Mouse (Mus musculus) left cerebral cortex, postnatal 36 days (tissue): ENCODE data around the gene Odf4. TPM values are rescaled to one million over a fixed set of nuclear protein-coding genes. Genes with fewer than 3 reads are reported as not detected.
"Not testable (repeated sequence)": the region's sequence is repeated elsewhere in the genome, so short reads cannot be mapped to it uniquely, and the experiment has no call there.

ENCODE experiments used
- DNase-seq, 2 experiments: peaks; one replicate each; pipeline ENCODE4 v3.0.0; 2021 to 2022; ENCODE audit warnings: low spot score in 2 of 2, mixed read lengths in 1 of 2
- intact Hi-C: fragments of 180-260 bp; cut with DNase I; formaldehyde crosslinking; loops from one replicate; pipeline ENCODE4 v1.15.1; 2025
- total RNA-seq, 2 experiments: library from RNA; stranded (reverse); gene quantifications; 2 replicates each; pipeline ENCODE4 v1.2.3; 2021

Odf4 gene
- total RNA-seq, result under 1 TPM; 0.47 to 0.70 TPM

GRCm38 (mm10) chr11:68926981-68927380 is at the start of gene Odf4:
Gene Odf4, minus strand, starts transcription at chr11:68927081.
- DNase-seq, result no peak
- intact Hi-C loops, result no loop called here

DNA sequence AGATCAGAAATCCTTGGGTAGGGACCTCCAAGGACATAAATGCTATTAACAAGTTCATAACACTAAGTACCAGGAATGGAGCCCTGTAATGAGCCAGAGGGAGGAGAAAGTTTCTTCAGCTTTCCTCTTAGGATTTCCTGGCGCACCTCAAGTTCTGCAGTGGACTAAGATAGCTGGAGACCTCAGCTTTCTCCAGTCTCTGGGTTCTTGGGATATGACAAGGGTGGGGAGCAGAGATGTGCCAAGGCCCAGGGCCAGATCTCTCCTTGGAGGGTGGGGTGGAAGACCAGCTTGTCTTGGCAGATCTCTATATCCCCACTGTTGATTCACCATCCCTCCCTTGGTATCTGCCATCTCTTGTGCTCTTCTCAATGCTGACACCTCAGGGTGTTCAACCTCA is 48.7 kb upstream of the Odf4 start:
- DNase-seq, result no peak
- intact Hi-C loops, result no loop called here

DNA sequence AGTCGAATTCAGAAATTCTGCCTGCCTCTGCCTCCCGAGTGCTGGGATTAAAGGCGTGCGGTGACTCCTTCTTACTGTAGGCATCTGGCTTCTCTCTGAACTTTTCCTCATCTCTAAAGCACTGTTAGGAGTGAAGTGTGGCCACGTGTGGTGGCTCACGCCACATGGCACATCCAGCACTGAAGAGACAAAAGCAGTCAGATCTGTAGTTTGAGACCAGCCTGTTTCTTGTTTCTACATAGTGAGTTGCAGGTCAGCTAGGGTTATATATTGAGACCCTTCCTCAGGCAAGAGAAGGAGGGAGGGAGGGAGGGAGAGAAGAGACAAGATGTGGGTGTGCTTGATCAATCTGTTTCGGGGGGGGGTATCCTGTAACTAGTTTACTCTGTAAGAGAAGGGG is 48.2 kb upstream of the Odf4 start, which contains the start of gene Rangrf:
Rangrf (minus strand) TSS at position 101 of the 400 bp plus-strand sequence.
- intact Hi-C loops, result no loop called here

DNA sequence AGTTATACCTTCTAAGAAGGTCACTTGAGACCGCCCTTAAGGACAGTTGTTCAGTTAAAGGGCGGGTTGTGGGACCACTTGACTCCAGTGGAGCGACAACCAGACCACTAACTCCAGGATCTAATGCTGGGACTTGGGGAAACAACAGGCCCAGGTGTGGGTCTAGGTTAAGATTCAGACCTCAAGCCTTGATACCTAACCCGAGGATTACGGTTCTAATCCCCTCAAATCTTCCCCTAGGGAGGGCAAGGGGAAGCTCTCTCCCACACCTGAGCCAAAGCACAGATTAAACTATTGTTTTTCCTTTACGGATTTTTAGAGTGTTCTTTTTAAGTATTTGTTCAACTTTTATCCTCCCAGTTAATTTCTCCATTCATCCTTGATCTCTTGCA is 47.2 kb upstream of the Odf4 start:
- no peak for DNase-seq
- intact Hi-C loops, result no loop called here

More for the DNA sequence above, 48.2 kb upstream of the Odf4 start, which contains the start of gene Rangrf:
- DNase-seq, result no peak

- intact Hi-C loops, result not testable (repeated sequence)
- DNase-seq, result peak; percentile 73 to 76
These were observed 46.6 kb upstream of the Odf4 start for GRCm38 (mm10) chr11:68973250-68974058.

DNA sequence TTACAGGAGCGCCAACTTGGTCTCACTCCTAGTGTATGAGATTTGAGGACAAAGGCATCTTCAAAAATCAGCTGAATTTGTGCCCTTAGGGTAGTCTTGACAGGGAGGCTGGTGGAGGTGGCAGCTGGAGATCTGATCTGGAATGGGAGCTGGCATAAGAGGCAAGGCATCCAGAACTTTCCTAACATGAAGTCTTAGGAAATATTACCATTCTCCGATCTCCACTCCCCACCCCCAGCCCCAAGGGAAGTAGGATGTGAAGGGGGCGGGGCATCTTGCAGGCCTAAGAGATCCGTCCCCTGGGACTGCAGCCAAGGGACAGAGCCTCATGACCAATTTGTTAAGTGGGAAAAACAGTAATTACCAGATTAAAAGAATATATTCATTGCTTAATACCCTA is 43.4 kb upstream of the Odf4 start:
- intact Hi-C loops, result no loop called here
- DNase-seq, result no peak

- intact Hi-C loops, result loop anchor here (5.0 kb wide), 1 partner anchor 66 kb away; the partner anchor contains the start of gene Rpl26
- DNase-seq, result no peak
These were observed 41.9 kb upstream of the Odf4 start for GRCm38 (mm10) chr11:68968752-68969151.

DNA sequence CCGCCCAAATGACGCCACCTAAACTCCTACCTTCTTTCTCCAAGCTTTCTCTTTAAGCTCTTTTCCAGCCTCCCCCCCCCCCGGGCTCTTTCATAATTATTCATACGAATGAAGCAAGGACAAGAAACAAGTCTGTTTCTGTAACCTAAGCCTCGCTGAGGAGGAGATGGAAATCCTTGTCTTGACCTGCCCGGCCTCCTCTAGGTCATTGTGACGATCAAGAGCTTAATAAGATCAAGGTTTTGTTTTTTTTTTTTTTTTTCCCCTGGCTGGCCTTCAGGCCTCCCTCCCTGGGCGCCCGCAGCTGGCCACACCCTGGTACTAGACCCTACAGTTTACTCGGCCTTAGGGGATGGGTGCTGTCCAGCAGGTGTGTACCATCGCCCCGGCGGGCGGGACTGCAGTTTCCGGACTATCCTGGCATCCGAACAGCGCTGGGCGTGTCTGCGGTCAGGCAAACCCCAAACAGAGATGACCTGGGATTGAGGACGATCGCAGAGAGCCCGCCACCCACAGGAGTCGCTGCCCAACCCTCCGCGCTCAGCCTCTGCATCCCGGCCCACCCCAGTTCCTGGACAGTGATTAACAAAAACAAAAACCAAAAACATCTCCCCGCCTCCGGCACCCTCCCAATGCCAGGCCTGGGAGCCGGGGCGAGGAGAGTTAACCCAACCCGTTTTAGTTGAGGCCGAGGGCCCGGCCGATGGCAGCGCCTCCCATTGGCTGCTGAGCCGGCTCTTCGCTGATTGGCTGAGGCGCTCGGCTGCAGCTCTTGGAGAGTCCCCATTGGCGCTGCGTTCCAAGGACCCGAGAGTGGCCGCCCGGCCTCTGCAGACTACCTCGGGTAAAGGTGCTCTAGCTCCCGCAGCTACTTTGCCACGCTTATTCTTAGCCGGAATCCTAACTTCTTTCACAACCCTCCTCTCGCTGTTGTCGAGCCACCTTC is 40.7 kb upstream of the Odf4 start, which contains the start of gene Slc25a35:
Slc25a35 (plus strand) TSS at position 795 of the 946 bp plus-strand sequence.
- intact Hi-C loops, result loop anchor here (5.0 kb wide), 1 partner anchor 65 kb away; the partner anchor contains the start of gene Rpl26
- peak; percentile 93 for DNase-seq

DNA sequence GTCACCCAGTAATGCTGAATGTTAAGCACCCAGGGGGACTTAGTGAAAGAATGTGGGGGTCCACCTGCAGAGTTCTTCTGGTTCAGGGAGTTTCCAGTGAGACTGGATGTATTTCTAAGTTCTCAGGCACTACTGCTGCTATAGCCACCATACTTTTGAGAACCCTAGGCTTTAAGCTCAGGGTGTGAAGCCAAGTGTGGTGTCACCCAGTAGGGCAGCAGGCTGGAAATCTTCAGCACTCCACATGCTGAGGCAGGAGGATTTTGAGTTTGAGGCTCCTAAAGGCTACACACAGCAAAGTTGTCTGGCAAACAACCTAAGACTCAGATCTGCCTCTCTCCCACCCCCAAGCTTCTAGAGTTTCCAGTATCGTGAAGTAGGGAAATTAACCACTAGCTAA is 39.7 kb upstream of the Odf4 start:
- intact Hi-C loops, result loop anchor here (5.0 kb wide), 1 partner anchor 64 kb away; the partner anchor contains the start of gene Rpl26
- no peak for DNase-seq

DNA sequence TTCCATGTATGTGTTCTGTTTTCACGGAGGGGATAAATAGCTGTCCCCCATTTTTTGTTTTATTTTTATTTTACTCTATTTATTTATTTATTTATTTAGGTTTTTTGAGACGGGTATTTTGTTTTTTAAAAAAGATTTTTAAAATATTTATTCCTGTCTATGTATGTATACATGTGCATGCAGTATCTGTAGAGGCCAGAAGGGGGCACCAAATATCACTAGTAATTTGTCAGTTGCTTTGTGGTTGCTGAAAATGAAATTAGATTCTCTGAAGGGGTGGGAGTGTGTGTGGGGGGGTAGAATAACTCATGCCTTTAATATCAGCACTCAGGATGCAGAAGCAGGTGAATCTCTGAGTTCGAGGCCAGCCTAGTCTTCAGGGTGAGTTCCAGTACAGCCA is 39.0 kb upstream of the Odf4 start:
- intact Hi-C loops, result loop anchor here (5.0 kb wide), 1 partner anchor 64 kb away; the partner anchor contains the start of gene Rpl26
- no peak for DNase-seq

DNA sequence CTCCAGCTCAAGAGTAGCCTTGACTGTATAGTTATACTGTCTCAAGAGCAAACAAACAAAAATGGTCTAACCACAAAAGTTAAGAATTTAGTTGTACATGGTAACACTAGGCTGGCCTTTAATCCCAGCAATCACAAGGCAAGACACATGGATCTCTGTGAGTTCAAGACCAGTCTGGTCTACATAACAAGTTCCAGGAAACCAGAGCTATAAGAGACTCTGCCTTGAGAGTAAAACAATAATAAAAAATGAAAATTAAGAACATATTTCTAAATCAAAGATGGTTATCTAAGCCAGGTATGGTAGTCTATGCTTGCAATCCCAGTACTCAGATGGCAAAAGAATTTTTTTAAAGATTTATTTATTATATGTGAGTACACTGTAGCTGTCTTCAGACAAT is 38.2 kb upstream of the Odf4 start:
- intact Hi-C loops, result loop anchor here (5.0 kb wide), 1 partner anchor 63 kb away; the partner anchor contains the start of gene Rpl26
- no peak for DNase-seq

- intact Hi-C loops, result no loop called here
- DNase-seq, result no peak
These were observed 36.5 kb upstream of the Odf4 start for GRCm38 (mm10) chr11:68963405-68963804.

DNA sequence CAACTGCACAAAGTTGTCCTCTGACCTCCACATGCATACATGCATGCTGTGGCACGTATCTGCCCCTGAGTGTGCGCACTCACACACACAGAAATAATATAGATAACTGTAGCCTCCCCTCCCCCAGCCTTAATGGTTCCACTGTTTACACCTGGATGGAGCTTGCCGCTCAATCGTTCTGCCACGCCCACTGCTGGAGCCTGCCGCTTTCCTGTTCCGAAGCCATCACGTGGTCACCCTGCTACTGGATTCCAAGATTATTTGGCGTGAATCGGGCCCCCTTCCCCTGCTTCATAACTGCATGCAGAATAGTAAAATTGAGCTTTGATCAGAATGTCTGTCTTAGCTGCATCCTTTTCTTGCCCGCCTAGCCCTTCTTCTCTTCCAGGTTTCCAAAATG is 35.3 kb upstream of the Odf4 start:
- DNase-seq, intact Hi-C loops: not testable (repeated sequence)

GRCm38 (mm10) chr11:68961596-68961995 is 34.7 kb upstream of the Odf4 start:
- intact Hi-C loops, result no loop called here
- DNase-seq, result no peak

DNA sequence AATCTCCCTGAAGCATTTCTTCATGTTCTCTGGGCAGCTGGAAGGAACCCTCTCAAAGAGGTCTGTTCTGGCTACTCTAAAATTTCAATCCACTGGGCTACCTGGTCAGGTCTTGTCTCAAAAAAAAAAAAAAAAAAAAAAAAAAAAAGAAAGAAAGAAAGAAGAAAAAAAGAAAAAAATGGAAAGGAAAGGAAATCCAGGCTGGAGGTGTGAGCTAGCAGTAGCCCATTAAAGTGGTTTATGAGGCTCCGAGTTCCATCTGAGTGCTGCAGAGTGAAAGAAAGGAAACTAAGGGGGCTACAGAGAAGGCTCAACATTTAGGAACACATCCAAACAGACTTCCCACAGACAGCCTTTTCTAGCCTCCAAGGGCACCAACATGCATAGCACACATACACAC is 31.1 kb upstream of the Odf4 start:
- intact Hi-C loops, result no loop called here
- DNase-seq, result no peak

DNA sequence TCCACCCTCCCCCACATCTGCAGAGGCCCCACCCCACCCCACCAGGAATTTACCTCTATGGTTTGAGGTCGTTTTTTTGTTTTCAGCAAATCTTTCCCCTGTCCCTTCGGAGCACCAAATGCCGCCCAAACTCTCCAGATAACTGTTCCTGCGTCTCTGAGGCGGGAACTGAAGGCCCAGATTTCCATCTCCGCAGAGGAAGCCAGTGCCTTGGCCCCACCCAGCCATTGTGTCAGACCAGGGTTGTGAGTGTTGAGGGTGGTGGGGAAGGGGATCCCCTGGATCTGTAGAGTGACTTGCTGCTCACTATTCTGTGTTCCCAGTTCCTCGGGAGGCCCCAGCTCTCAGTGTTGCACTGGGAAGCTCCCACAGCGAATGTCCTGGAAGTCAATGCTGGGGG is 30.4 kb upstream of the Odf4 start, which contains the start of gene Arhgef15:
Arhgef15 (minus strand) TSS at position 173 of the 400 bp plus-strand sequence.
- no peak for DNase-seq
- intact Hi-C loops, result no loop called here

GRCm38 (mm10) chr11:68956697-68957096 is 29.8 kb upstream of the Odf4 start:
- DNase-seq, result no peak
- intact Hi-C loops, result no loop called here

DNA sequence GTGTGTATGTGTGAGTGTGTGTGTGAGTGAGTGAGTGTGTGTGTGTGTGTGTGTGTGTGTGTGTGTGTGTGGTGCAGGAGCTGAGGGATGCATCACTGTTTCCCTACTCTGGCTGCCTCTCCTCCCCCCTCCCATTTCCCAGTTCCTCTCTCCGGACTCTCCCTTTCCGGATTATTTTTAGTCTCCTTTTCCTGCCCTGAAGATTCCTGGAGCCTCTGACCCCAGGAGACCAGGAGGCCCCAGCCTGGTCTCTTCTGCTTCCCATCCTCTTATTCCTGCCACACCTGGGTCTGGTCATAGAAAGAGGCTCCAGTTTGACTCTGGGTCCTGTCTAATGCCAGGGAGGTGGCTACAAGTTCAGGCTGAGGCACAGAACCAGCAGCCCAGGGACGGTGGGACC is 29.2 kb upstream of the Odf4 start:
- intact Hi-C loops, result no loop called here
- DNase-seq, result no peak

- no peak for DNase-seq
- intact Hi-C loops, result no loop called here
These were observed 28.6 kb upstream of the Odf4 start for GRCm38 (mm10) chr11:68955473-68955872.

GRCm38 (mm10) chr11:68954408-68954807 is 27.5 kb upstream of the Odf4 start:
- intact Hi-C loops, result no loop called here
- no peak for DNase-seq
